Mouse (Mus musculus) small intestine, adult 2 months (tissue): ENCODE measurements around the gene Mapk1ip1l. TPM values are rescaled to one million over a fixed set of nuclear protein-coding genes. Genes with fewer than 3 reads are reported as not detected.
A peak's percentile ranks its signal among the peaks of the same experiment; 100 is the strongest.

Experiments used
- H3K27ac ChIP-seq: fragments of 200-500 bp; 2 replicates; pipeline ENCODE4 v1.5.1; 2012; ENCODE audit warnings: low read depth, low read length, control low read depth, inconsistent platforms; ENCODE audit not compliant: insufficient read depth
- H3K27me3 ChIP-seq: fragments of 200-500 bp; 2 replicates; pipeline ENCODE4 v1.6.1; 2012; ENCODE audit warnings: mild to moderate bottlenecking, moderate library complexity, low read length, inconsistent platforms; ENCODE audit not compliant: control insufficient read depth, insufficient read depth
- H3K36me3 ChIP-seq: fragments of 200-500 bp; 2 replicates; pipeline ENCODE4 v1.6.1; 2012; ENCODE audit warnings: mild to moderate bottlenecking, low read length, control low read depth, inconsistent platforms; ENCODE audit not compliant: control insufficient read depth, insufficient read depth
- H3K4me1 ChIP-seq: fragments of 200-500 bp; 2 replicates; pipeline ENCODE4 v1.6.1; 2012; ENCODE audit warnings: low read length, inconsistent platforms, mixed read lengths; ENCODE audit not compliant: control insufficient read depth, insufficient read depth, insufficient read length
- H3K4me3 ChIP-seq: fragments of 200-500 bp; 2 replicates; pipeline ENCODE4 v1.5.1; 2012; ENCODE audit warnings: low read depth, mild to moderate bottlenecking, control low read depth, inconsistent platforms, low read length, moderate library complexity
- CTCF ChIP-seq: fragments of 200-500 bp; IDR thresholded peaks from 2 replicates; pipeline ENCODE4 v1.5.1; 2012; ENCODE audit warnings: low read depth, mild to moderate bottlenecking, control low read depth, inconsistent platforms, low read length, moderate library complexity, mixed read lengths; ENCODE audit not compliant: insufficient replicate concordance, insufficient read length; ENCODE audit errors: extremely low read depth
- POLR2A ChIP-seq: fragments of 200-500 bp; IDR thresholded peaks from 2 replicates; pipeline ENCODE4 v1.6.1; 2012; ENCODE audit warnings: low read depth, mild to moderate bottlenecking, control low read depth, inconsistent platforms, low read length, moderate library complexity
- WGBS: fragments of 180-500 bp; shearing (Covaris S2); methylation state at CpG from one replicate; pipeline ENCODE4 v1.1.7; 2018; 5-methylcytosine and 5-hydroxymethylcytosine counted together
- polyA plus RNA-seq: library from polyadenylated mRNA; depleted of rRNA; stranded (reverse); fragments of >200 nt; gene quantifications from 2 replicates; pipeline ENCODE4 v1.2.3, GENCODE M21; 2012; rRNA removed

The Mapk1ip1l gene
- polyA plus RNA-seq = 27.2 and 94.6 TPM in 2 replicates

DNA sequence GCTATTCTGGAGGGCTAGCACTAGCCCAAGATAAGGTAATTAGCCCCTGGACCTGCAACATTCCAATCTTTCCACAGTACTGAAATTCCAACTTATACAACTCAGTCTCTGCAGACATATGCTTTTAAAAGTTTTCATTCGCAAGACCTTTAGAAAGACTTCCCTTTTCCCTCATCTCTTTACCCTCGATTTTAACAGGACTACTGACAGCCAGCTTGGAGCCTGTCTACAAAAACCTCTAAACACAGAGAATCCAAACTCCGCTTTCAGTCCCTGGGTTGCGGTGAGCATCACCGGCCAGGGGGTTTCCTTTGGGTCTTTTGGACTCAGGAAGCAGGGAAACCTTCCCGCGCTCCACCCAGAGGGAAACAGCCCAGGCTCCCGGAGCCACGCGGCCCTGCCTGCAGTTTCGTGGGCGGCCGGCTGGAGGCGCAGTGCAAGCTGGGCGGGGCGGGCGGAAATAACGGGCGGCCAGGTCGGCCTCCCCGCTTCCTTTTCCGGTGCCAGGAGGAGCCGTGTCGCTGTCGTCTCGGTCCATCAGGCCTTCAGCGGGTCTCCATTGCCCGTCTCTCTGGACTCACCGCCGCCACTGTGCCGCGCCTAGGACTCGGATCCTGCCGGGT is at the start of gene Mapk1ip1l:
Mapk1ip1l (plus strand) TSS at position 482 of the 623 bp plus-strand sequence.
- peak; percentile 79 for TF ChIP-seq POLR2A
- peak; percentile 76 for TF ChIP-seq CTCF
- peaks cover 14% of the 10 kb centered on the region; the same call in 1 of the 2 replicates for H3K4me1 ChIP-seq
- H3K27ac ChIP-seq = peak within 1 kb of the TSS; percentile 78
- WGBS = under 1% methylated on average over 34 of the region's 34 CpGs
- peaks cover 5% of the 10 kb centered on the region for H3K36me3 ChIP-seq
- peak within 1 kb of the TSS; percentile 94 for H3K4me3 ChIP-seq
- no peaks in the 10 kb centered on the region for H3K27me3 ChIP-seq

DNA sequence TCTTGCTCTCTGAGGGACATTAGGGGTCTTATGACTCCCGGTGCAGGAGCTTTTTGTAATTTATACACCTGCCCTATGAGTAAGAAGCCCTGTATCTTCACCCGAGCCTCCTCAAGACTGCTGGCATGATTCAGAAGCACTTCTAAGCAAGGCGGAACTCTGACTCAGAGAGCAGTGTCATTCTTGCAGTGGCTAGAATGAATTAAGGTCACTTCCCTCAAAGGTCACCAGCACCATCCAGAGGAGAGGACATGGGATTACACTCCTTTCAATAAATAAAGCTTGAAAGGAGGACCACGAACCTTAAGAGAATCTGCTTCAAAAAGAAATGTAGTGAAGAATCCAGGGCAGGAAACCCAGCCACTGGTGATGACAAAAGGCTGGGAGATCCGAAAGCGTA is 48.2 kb upstream of the Mapk1ip1l start:
- Histone ChIP-seq H3K36me3 (peaks cover 9% of the 10 kb centered on the region), H3K27me3 (no peaks in the 10 kb centered on the region), H3K4me1 (no peaks in the 10 kb centered on the region), H3K4me3 (no peak overlapping the region), H3K27ac (no peak overlapping the region)
- WGBS = 81% methylated on average over 6 of the region's 6 CpGs
- TF ChIP-seq CTCF (no peak), POLR2A (no peak)

DNA sequence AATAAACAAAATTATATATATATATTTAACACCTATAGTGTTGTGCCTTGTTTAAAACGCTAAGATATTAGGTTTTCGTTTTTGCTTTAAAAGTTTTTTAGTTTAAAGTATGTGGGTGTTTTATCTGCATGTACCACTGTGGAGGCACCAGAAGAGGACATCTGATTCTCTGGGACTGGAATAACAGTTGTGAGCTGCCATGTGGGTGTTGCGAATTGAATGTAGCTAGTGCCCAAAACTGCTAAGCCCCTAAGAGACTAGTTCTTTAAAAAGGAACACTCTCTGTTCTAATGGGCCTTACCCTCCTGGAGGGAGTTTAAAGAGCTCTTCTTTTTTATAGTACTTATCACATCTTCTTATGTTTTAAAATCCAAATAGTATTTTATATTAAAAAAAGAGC is 33.2 kb upstream of the Mapk1ip1l start:
- 95% methylated on average over 3 of the region's 3 CpGs for WGBS
- H3K36me3 ChIP-seq = peaks cover 26% of the 10 kb centered on the region
- H3K4me3 ChIP-seq = no peak overlapping the region
- H3K27me3 ChIP-seq = no peaks in the 10 kb centered on the region
- no peak for TF ChIP-seq CTCF
- no peak for TF ChIP-seq POLR2A
- no peaks in the 10 kb centered on the region for H3K4me1 ChIP-seq
- no peak overlapping the region for H3K27ac ChIP-seq

DNA sequence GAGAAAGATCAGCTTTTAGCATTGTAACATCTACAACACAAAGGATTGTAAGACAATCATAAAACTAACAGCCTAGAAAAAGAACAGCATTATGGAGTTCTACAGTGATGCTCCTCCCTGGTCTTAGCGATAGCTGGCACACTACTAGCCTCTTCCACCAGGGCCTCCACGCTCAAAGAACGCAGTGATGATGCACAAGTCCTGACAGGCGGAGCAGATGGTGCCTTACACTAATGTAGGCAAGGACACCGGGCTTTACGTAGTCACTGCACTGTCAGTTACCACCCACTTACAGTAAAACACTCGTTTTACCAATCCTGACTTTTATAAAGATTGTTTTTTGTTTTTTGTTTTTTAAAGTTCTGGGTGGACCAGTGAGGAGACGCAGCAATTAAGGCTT is 32.2 kb upstream of the Mapk1ip1l start:
- 93% methylated on average over 8 of the region's 8 CpGs for WGBS
- TF ChIP-seq POLR2A = no peak
- no peak for TF ChIP-seq CTCF
- Histone ChIP-seq H3K27me3 (no peaks in the 10 kb centered on the region), H3K27ac (no peak overlapping the region), H3K36me3 (peaks cover 28% of the 10 kb centered on the region), H3K4me1 (no peaks in the 10 kb centered on the region), H3K4me3 (no peak overlapping the region)

DNA sequence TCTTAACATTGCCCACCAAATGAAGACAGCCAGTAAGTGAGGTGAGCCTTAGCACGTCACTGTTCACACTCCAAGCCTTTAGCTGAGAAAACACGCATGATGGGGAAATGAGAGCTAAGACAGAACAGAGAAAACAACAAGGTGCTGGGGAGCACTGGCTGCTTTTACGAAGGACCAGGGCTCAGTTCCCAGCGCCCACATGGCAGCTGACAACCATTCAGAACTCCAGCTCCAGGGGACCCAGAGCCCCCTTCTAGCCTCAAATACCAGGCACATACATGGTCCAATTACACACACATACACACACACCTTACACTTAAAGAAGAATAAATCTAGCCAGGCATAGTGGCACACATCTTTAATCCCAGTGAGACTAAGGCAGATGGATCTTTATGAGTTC is 29.0 kb upstream of the Mapk1ip1l start:
- Histone ChIP-seq H3K27ac (no peak overlapping the region), H3K36me3 (peaks cover 30% of the 10 kb centered on the region), H3K4me3 (no peak overlapping the region), H3K4me1 (no peaks in the 10 kb centered on the region), H3K27me3 (no peaks in the 10 kb centered on the region)
- TF ChIP-seq POLR2A = no peak
- no peak for TF ChIP-seq CTCF
- 98% methylated on average over 4 of the region's 4 CpGs for WGBS

DNA sequence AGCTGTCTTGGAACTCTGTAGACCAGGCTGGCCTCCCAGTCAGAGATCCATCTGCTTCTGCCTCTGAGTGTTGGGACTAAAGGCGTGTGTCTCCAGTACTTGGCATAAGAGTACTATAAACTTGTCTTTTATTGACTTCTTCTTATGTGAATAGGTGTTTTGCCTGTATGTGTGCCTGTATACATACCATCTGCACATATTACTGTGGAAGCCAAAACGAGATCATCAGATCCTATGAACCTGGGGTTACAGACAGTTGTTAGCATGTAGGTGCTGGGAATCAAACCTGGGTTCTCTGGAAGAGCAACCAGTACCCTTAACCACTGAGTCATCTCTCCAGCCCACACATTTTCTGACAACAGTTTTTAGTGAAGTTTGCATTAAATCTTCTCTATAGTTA is 28.4 kb upstream of the Mapk1ip1l start:
- Histone ChIP-seq H3K27me3 (no peaks in the 10 kb centered on the region), H3K36me3 (peaks cover 30% of the 10 kb centered on the region), H3K4me1 (no peaks in the 10 kb centered on the region), H3K4me3 (no peak overlapping the region), H3K27ac (no peak overlapping the region)
- no peak for TF ChIP-seq CTCF
- TF ChIP-seq POLR2A = no peak
- WGBS = 96% methylated on average over 2 of the region's 2 CpGs

DNA sequence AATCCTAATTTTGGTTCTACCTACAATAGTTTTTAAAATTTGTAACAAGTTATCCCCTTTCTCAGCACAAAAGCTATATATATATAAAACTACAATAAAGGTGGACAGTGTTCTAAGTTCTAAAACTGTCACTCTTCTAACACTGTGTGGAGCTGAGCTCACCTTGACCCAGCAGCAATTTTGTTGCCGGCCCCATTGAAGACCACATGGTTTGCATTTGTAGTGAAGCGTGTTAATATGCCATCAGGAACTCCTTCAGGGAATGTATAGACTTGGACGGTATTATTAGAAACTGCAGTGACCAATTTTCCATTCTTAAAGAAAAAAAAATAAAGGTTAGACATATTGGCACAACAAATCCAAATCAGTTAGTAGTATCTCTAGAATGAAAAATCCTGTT is 24.3 kb upstream of the Mapk1ip1l start:
- H3K27me3 ChIP-seq = no peaks in the 10 kb centered on the region
- H3K4me3 ChIP-seq = no peak overlapping the region
- 89% methylated on average over 3 of the region's 3 CpGs for WGBS
- H3K27ac ChIP-seq = no peak overlapping the region
- peaks cover 14% of the 10 kb centered on the region for H3K36me3 ChIP-seq
- H3K4me1 ChIP-seq = no peaks in the 10 kb centered on the region
- no peak for TF ChIP-seq CTCF
- no peak for TF ChIP-seq POLR2A
